Mouse (Mus musculus) E14TG2a.4 (cell line): ENCODE measurements around the gene Ccer1.
"Not testable (repeated sequence)": the region's sequence is repeated elsewhere in the genome, so short reads cannot be mapped to it uniquely, and the experiment has no call there.

Experiments
- H3K27me3 ChIP-seq: 2 replicates; pipeline ENCODE4 v1.6.1; 2014; ENCODE audit warnings: low read length, control low read depth; ENCODE audit not compliant: insufficient read depth
- H3K36me3 ChIP-seq: 2 replicates; pipeline ENCODE4 v1.6.1; 2014; ENCODE audit warnings: low read length, control low read depth; ENCODE audit not compliant: insufficient read depth
- H3K4me1 ChIP-seq: replicated peaks from 2 replicates; pipeline ENCODE4 v1.6.1; 2014; ENCODE audit warnings: low read depth, low read length, control low read depth
- H3K4me3 ChIP-seq: replicated peaks from 2 replicates; pipeline ENCODE4 v1.5.1; 2014; ENCODE audit warnings: mild to moderate bottlenecking, low read length
- H3K9me3 ChIP-seq: 2 replicates; pipeline ENCODE4 v1.6.1; 2014; ENCODE audit warnings: low read length, control low read depth
- CTCF ChIP-seq: conservative IDR thresholded peaks from 2 replicates; pipeline ENCODE4 v1.5.1; 2014; ENCODE audit warnings: low read length
- NANOG ChIP-seq: IDR thresholded peaks from 2 replicates; pipeline ENCODE4 v1.6.1; 2014; ENCODE audit warnings: borderline replicate concordance, low read length, mixed read lengths
- POU5F1 ChIP-seq: IDR thresholded peaks from 2 replicates; pipeline ENCODE4 v1.6.1; 2014; ENCODE audit warnings: low read length, borderline replicate concordance

Gene Ccer1

GRCm38 (mm10) chr10:97720625-97721024 lies 27.8 kb downstream of the Ccer1 start:
- H3K4me3 ChIP-seq = no peak overlapping the region
- no peaks in the 10 kb centered on the region for H3K4me1 ChIP-seq
- H3K27me3 ChIP-seq = no peaks in the 10 kb centered on the region
- no peaks in the 10 kb centered on the region for H3K9me3 ChIP-seq
- H3K36me3 ChIP-seq = no peaks in the 10 kb centered on the region
- TF ChIP-seq CTCF = no peak

GRCm38 (mm10) chr10:97722709-97723108 lies 29.9 kb downstream of the Ccer1 start:
- TF ChIP-seq CTCF = no peak
- TF ChIP-seq POU5F1 = no peak
- TF ChIP-seq NANOG = no peak
- H3K4me3 ChIP-seq = no peak overlapping the region
- no peaks in the 10 kb centered on the region for H3K36me3 ChIP-seq
- no peaks in the 10 kb centered on the region for H3K9me3 ChIP-seq
- H3K4me1 ChIP-seq = no peaks in the 10 kb centered on the region
- H3K27me3 ChIP-seq = no peaks in the 10 kb centered on the region

DNA sequence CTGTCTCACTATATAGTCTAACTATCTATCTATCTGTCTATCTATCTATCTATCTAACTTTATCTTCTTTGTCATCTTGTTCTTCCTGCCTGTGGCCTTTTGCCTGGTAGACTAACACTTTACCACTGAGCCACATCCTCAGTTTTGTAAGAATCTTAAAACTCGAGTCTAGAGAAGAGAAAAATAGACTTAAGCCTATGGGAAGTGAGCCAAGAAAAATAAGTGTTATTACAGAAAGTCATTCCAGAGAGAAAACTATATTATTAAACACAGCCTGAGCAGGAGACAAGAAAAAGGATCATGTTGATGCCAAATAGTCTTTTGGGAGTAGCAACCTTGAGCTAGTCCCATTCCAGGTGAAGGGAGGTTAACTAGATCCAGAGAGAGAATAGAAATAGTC lies 33.1 kb downstream of the Ccer1 start:
- Histone ChIP-seq H3K4me3 (no peak overlapping the region), H3K36me3 (no peaks in the 10 kb centered on the region), H3K4me1 (no peaks in the 10 kb centered on the region), H3K27me3 (no peaks in the 10 kb centered on the region), H3K9me3 (no peaks in the 10 kb centered on the region)
- TF ChIP-seq POU5F1 (no peak), NANOG (no peak), CTCF (no peak)

- H3K4me3 ChIP-seq, H3K9me3 ChIP-seq, H3K36me3 ChIP-seq, H3K27me3 ChIP-seq, H3K4me1 ChIP-seq: not testable (repeated sequence)
These were observed 33.8 kb downstream of the Ccer1 start, which contains the start of gene C030005K15Rik for GRCm38 (mm10) chr10:97726655-97727054. Gene C030005K15Rik, minus strand, starts transcription at chr10:97726755.
